Mouse (Mus musculus): ENCODE measurements around the gene Olfr52. TPM values are rescaled to one million over a fixed set of nuclear protein-coding genes. Genes with fewer than 3 reads are reported as not detected.

Gene Olfr52
- polyA plus RNA-seq, 2 experiments, result not detected

DNA sequence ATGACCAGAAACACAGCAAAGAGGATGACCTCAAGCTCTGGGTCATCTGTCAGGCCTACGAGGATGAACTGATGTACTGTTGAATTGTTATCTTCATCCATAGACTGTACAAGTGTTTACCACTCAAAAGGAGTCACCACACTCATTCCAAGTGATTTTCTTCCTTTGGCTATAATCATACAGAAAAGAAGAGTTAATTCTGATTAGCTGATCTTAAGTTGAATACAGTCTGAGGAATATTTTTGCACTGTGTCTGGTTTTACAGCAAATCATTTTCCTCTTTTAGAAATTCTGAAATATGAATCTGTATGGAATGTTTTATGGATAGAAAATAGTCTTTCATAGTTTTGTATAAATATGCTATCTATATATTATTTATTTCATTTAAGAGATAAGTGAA is 38.9 kb downstream of the Olfr52 start, which contains the start of gene Olfr1040:
Gene Olfr1040, minus strand, starts transcription at position 101 of the 400 bp plus-strand sequence.
- no peaks in the 10 kb centered on the region for H3K4me1 ChIP-seq (replicated peaks; ENCODE audit: control insufficient read depth in 2 of 2, insufficient read depth in 2 of 2, low read length in 1 of 2)
- WGBS (ENCODE audit: insufficient replicate concordance), result 59% methylated on average over 1 of the region's 1 CpGs
- no peaks in the 10 kb centered on the region for H3K36me3 ChIP-seq (replicated peaks; ENCODE audit: control insufficient read depth, insufficient read depth, low read depth)
- no peaks in the 10 kb centered on the region for H3K9me3 ChIP-seq (ENCODE audit: control insufficient read depth, low read length)
- no peak within 1 kb of the TSS for H3K4me2 ChIP-seq (ENCODE audit: low read depth)
- no peak within 1 kb of the TSS for H3K4me3 ChIP-seq (ENCODE audit: insufficient read depth in 1 of 2, low read depth in 2 of 2, low read length in 2 of 2)
- H3K27ac ChIP-seq, result no peak within 1 kb of the TSS
- TF ChIP-seq CTCF (IDR thresholded peaks at IDR 0.05; ENCODE audit: low read depth), result no peak
- no peak for TF ChIP-seq EP300 (IDR thresholded peaks at IDR 0.05; ENCODE audit: low read depth)
- ATAC-seq (ENCODE audit: insufficient read depth) (no peak), DNase-seq (ENCODE audit: low read depth in 3 of 3, low spot score in 3 of 3) (no peak)
- H3K27me3 ChIP-seq (ENCODE audit: control insufficient read depth, insufficient read depth, low read length), result no peaks in the 10 kb centered on the region
- H3K9ac ChIP-seq (replicated peaks), result no peak within 1 kb of the TSS

DNA sequence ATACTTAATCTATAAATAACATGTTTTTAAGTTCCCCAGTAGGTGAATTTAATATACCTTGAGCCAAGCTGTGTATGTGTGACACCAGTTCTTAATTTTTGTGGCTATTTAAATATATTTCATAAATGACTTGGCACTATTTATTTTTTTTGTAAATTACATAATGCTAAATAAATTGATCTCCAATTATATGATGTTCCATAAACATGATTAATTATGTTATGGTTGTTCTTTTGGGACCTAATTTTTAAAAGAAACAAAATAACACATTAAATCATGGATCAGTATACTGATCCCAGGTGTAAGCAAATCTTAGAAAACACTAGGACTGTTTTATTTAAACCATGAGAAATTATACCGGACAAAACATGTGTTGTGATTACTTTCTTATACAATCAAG is 49.7 kb downstream of the Olfr52 start, which contains the start of gene Olfr1039:
Gene Olfr1039, minus strand, starts transcription at position 101 of the 400 bp plus-strand sequence.
- Histone ChIP-seq H3K4me3 (ENCODE audit: insufficient read depth in 1 of 2, low read depth in 2 of 2, low read length in 2 of 2) (no peak within 1 kb of the TSS), H3K9me3 (ENCODE audit: control insufficient read depth, low read length) (no peaks in the 10 kb centered on the region), H3K9ac (replicated peaks) (no peak within 1 kb of the TSS), H3K4me1 (replicated peaks; ENCODE audit: control insufficient read depth in 2 of 2, insufficient read depth in 2 of 2, low read length in 1 of 2) (no peaks in the 10 kb centered on the region), H3K27me3 (ENCODE audit: control insufficient read depth, insufficient read depth, low read length) (no peaks in the 10 kb centered on the region), H3K4me2 (ENCODE audit: low read depth) (no peak within 1 kb of the TSS), H3K36me3 (replicated peaks; ENCODE audit: control insufficient read depth, insufficient read depth, low read depth) (no peaks in the 10 kb centered on the region), H3K27ac (no peak within 1 kb of the TSS)
- 64% methylated on average over 1 of the region's 1 CpGs for whole genome bisulfite sequencing (ENCODE audit: insufficient replicate concordance)
- TF ChIP-seq EP300 (IDR thresholded peaks at IDR 0.05; ENCODE audit: low read depth), result no peak
- TF ChIP-seq CTCF (IDR thresholded peaks at IDR 0.05; ENCODE audit: low read depth), result no peak
- DNase-seq (ENCODE audit: low read depth in 3 of 3, low spot score in 3 of 3) (no peak), ATAC-seq (ENCODE audit: insufficient read depth) (no peak)

Other genes starting within 250 kb of the Olfr52 start
- gene Olfr1028, start 235.2 kb downstream of the Olfr52 start, polyA plus RNA-seq (2012; rRNA removed), result not detected in 2 replicates
- not detected in 2 replicates for gene Olfr1028, start 235.2 kb downstream of the Olfr52 start, polyA plus RNA-seq (2014; fragmentation: Nextera tagmentation; extraction: Ambion mirVana)
- not detected in 2 replicates for gene Olfr1029, start 211.8 kb downstream of the Olfr52 start, polyA plus RNA-seq (2012; rRNA removed)
- gene Olfr1029, start 211.8 kb downstream of the Olfr52 start, polyA plus RNA-seq (2014; fragmentation: Nextera tagmentation; extraction: Ambion mirVana), result not detected in 2 replicates
- not detected in 2 replicates for gene Olfr1030, start 206.4 kb downstream of the Olfr52 start, polyA plus RNA-seq (2012; rRNA removed)
- not detected in 2 replicates for gene Olfr1030, start 206.4 kb downstream of the Olfr52 start, polyA plus RNA-seq (2014; fragmentation: Nextera tagmentation; extraction: Ambion mirVana)
- gene Olfr1031, start 195.4 kb downstream of the Olfr52 start, polyA plus RNA-seq (2012; rRNA removed), result not detected in 2 replicates
- not detected in 2 replicates for gene Olfr1031, start 195.4 kb downstream of the Olfr52 start, polyA plus RNA-seq (2014; fragmentation: Nextera tagmentation; extraction: Ambion mirVana)
- not detected in 2 replicates for gene Olfr1032, start 180.1 kb downstream of the Olfr52 start, polyA plus RNA-seq (2012; rRNA removed)
- not detected in 2 replicates for gene Olfr1032, start 180.1 kb downstream of the Olfr52 start, polyA plus RNA-seq (2014; fragmentation: Nextera tagmentation; extraction: Ambion mirVana)
- gene Olfr1033, start 165.1 kb downstream of the Olfr52 start, polyA plus RNA-seq (2012; rRNA removed), result 0.19 and 0.27 TPM in 2 replicates
- 0.51 and 0.61 TPM in 2 replicates for gene Olfr1033, start 165.1 kb downstream of the Olfr52 start, polyA plus RNA-seq (2014; fragmentation: Nextera tagmentation; extraction: Ambion mirVana)
- gene Olfr1034, start 139.8 kb downstream of the Olfr52 start, polyA plus RNA-seq (2012; rRNA removed), result 0.06 TPM in 2 replicates
- gene Olfr1034, start 139.8 kb downstream of the Olfr52 start, polyA plus RNA-seq (2014; fragmentation: Nextera tagmentation; extraction: Ambion mirVana), result 0.04 TPM in 1 of 2 replicates, not detected in the other
- gene Olfr1036, start 111.7 kb downstream of the Olfr52 start, polyA plus RNA-seq (2012; rRNA removed), result not detected in 2 replicates
- gene Olfr1036, start 111.7 kb downstream of the Olfr52 start, polyA plus RNA-seq (2014; fragmentation: Nextera tagmentation; extraction: Ambion mirVana), result not detected in 2 replicates
- gene Olfr1037, start 98.3 kb downstream of the Olfr52 start, polyA plus RNA-seq (2012; rRNA removed), result not detected in 2 replicates
- not detected in 2 replicates for gene Olfr1037, start 98.3 kb downstream of the Olfr52 start, polyA plus RNA-seq (2014; fragmentation: Nextera tagmentation; extraction: Ambion mirVana)
- not detected in 2 replicates for gene Olfr1039, start 49.8 kb downstream of the Olfr52 start, polyA plus RNA-seq (2012; rRNA removed)
- gene Olfr1039, start 49.8 kb downstream of the Olfr52 start, polyA plus RNA-seq (2014; fragmentation: Nextera tagmentation; extraction: Ambion mirVana), result not detected in 2 replicates
- gene Olfr1040, start 39.0 kb downstream of the Olfr52 start, polyA plus RNA-seq (2012; rRNA removed), result not detected in 2 replicates
- not detected in 2 replicates for gene Olfr1040, start 39.0 kb downstream of the Olfr52 start, polyA plus RNA-seq (2014; fragmentation: Nextera tagmentation; extraction: Ambion mirVana)
- gene Olfr1042, start 23.8 kb downstream of the Olfr52 start, polyA plus RNA-seq (2012; rRNA removed), result not detected in 2 replicates
- not detected in 2 replicates for gene Olfr1042, start 23.8 kb downstream of the Olfr52 start, polyA plus RNA-seq (2014; fragmentation: Nextera tagmentation; extraction: Ambion mirVana)
- not detected in 2 replicates for gene Olfr1043, start 18.2 kb downstream of the Olfr52 start, polyA plus RNA-seq (2012; rRNA removed)
- not detected in 2 replicates for gene Olfr1043, start 18.2 kb downstream of the Olfr52 start, polyA plus RNA-seq (2014; fragmentation: Nextera tagmentation; extraction: Ambion mirVana)
- gene Olfr1044, start 7.9 kb downstream of the Olfr52 start, polyA plus RNA-seq (2012; rRNA removed), result not detected in 2 replicates
- gene Olfr1044, start 7.9 kb downstream of the Olfr52 start, polyA plus RNA-seq (2014; fragmentation: Nextera tagmentation; extraction: Ambion mirVana), result not detected in 2 replicates
- gene Olfr1045, start 17.3 kb upstream of the Olfr52 start, polyA plus RNA-seq (2012; rRNA removed), result not detected in 2 replicates
- gene Olfr1045, start 17.3 kb upstream of the Olfr52 start, polyA plus RNA-seq (2014; fragmentation: Nextera tagmentation; extraction: Ambion mirVana), result not detected in 2 replicates
- not detected in 2 replicates for gene Olfr1046, start 33.6 kb upstream of the Olfr52 start, polyA plus RNA-seq (2012; rRNA removed)
- gene Olfr1046, start 33.6 kb upstream of the Olfr52 start, polyA plus RNA-seq (2014; fragmentation: Nextera tagmentation; extraction: Ambion mirVana), result not detected in 2 replicates
- gene Olfr1047, start 45.7 kb upstream of the Olfr52 start, polyA plus RNA-seq (2012; rRNA removed), result not detected in 2 replicates
- gene Olfr1047, start 45.7 kb upstream of the Olfr52 start, polyA plus RNA-seq (2014; fragmentation: Nextera tagmentation; extraction: Ambion mirVana), result not detected in 2 replicates
- gene Olfr1048, start 54.6 kb upstream of the Olfr52 start, polyA plus RNA-seq (2012; rRNA removed), result not detected in 2 replicates
- not detected in 2 replicates for gene Olfr1048, start 54.6 kb upstream of the Olfr52 start, polyA plus RNA-seq (2014; fragmentation: Nextera tagmentation; extraction: Ambion mirVana)
- gene Olfr1049, start 72.6 kb upstream of the Olfr52 start, polyA plus RNA-seq (2012; rRNA removed), result not detected in 2 replicates
- gene Olfr1049, start 72.6 kb upstream of the Olfr52 start, polyA plus RNA-seq (2014; fragmentation: Nextera tagmentation; extraction: Ambion mirVana), result not detected in 2 replicates
- not detected in 2 replicates for gene Olfr1051, start 93.4 kb upstream of the Olfr52 start, polyA plus RNA-seq (2012; rRNA removed)
- not detected in 2 replicates for gene Olfr1051, start 93.4 kb upstream of the Olfr52 start, polyA plus RNA-seq (2014; fragmentation: Nextera tagmentation; extraction: Ambion mirVana)
- gene Olfr1052, start 106.8 kb upstream of the Olfr52 start, polyA plus RNA-seq (2012; rRNA removed), result not detected in 2 replicates
- not detected in 2 replicates for gene Olfr1052, start 106.8 kb upstream of the Olfr52 start, polyA plus RNA-seq (2014; fragmentation: Nextera tagmentation; extraction: Ambion mirVana)
- not detected in 2 replicates for gene Olfr1053, start 129.6 kb upstream of the Olfr52 start, polyA plus RNA-seq (2012; rRNA removed)
- gene Olfr1053, start 129.6 kb upstream of the Olfr52 start, polyA plus RNA-seq (2014; fragmentation: Nextera tagmentation; extraction: Ambion mirVana), result not detected in 2 replicates
- gene Olfr1054, start 149.8 kb upstream of the Olfr52 start, polyA plus RNA-seq (2012; rRNA removed), result not detected in 2 replicates
- gene Olfr1054, start 149.8 kb upstream of the Olfr52 start, polyA plus RNA-seq (2014; fragmentation: Nextera tagmentation; extraction: Ambion mirVana), result not detected in 2 replicates
- gene Olfr1055, start 164.6 kb upstream of the Olfr52 start, polyA plus RNA-seq (2012; rRNA removed), result not detected in 2 replicates
- gene Olfr1055, start 164.6 kb upstream of the Olfr52 start, polyA plus RNA-seq (2014; fragmentation: Nextera tagmentation; extraction: Ambion mirVana), result not detected in 2 replicates
- gene Olfr1056, start 176.8 kb upstream of the Olfr52 start, polyA plus RNA-seq (2012; rRNA removed), result not detected in 2 replicates
- not detected in 2 replicates for gene Olfr1056, start 176.8 kb upstream of the Olfr52 start, polyA plus RNA-seq (2014; fragmentation: Nextera tagmentation; extraction: Ambion mirVana)
- not detected in 2 replicates for gene Olfr1057, start 192.7 kb upstream of the Olfr52 start, polyA plus RNA-seq (2012; rRNA removed)
- not detected in 2 replicates for gene Olfr1057, start 192.7 kb upstream of the Olfr52 start, polyA plus RNA-seq (2014; fragmentation: Nextera tagmentation; extraction: Ambion mirVana)
- not detected in 2 replicates for gene Olfr1058, start 202.9 kb upstream of the Olfr52 start, polyA plus RNA-seq (2012; rRNA removed)
- gene Olfr1058, start 202.9 kb upstream of the Olfr52 start, polyA plus RNA-seq (2014; fragmentation: Nextera tagmentation; extraction: Ambion mirVana), result not detected in 2 replicates
- gene Olfr1061, start 228.4 kb upstream of the Olfr52 start, polyA plus RNA-seq (2012; rRNA removed), result not detected in 2 replicates
- not detected in 2 replicates for gene Olfr1061, start 228.4 kb upstream of the Olfr52 start, polyA plus RNA-seq (2014; fragmentation: Nextera tagmentation; extraction: Ambion mirVana)
- not detected in 2 replicates for gene Olfr1062, start 241.1 kb upstream of the Olfr52 start, polyA plus RNA-seq (2012; rRNA removed)
- gene Olfr1062, start 241.1 kb upstream of the Olfr52 start, polyA plus RNA-seq (2014; fragmentation: Nextera tagmentation; extraction: Ambion mirVana), result not detected in 2 replicates

Data from liver, embryonic 14.5 days (tissue).